Mouse (Mus musculus) megakaryocyte, adult 5-6 weeks (primary cell): Measurements from ENCODE around the gene Hyal1. TPM values are rescaled to one million over a fixed set of nuclear protein-coding genes. Genes with fewer than 3 reads are reported as not detected.

ENCODE experiments used
- ATAC-seq: 2 replicates; pipeline ENCODE4 v1.8.0; 2016; ENCODE audit warnings: mild to moderate bottlenecking, inconsistent platforms; ENCODE audit not compliant: poor library complexity, severe bottlenecking
- total RNA-seq, 2 experiments: library from RNA; stranded (forward) in 1 of 2; stranded (reverse) in 1 of 2; fragments of 153-499, 151-499 nt in 1 of 2; fragments of 221-1000, 200-1000 nt in 1 of 2; gene quantifications; 2 replicates each; pipeline versions ENCODE4 v1.2.3 to v1.2.4; 2015 to 2017

Hyal1 gene
- total RNA-seq, 2 experiments from 2014 or later, result 0.38 to 0.99 TPM

- peak; percentile 80 for ATAC-seq
Observed at GRCm38 (mm10) chr9:107593101-107593976, 16.6 kb downstream of the Hyal1 start.

GRCm38 (mm10) chr9:107594281-107595062 is 17.7 kb downstream of the Hyal1 start:
- no peak for ATAC-seq

GRCm38 (mm10) chr9:107596619-107597569 is 20.2 kb downstream of the Hyal1 start:
- no peak for ATAC-seq

GRCm38 (mm10) chr9:107598385-107598784 is 21.7 kb downstream of the Hyal1 start:
- no peak for ATAC-seq

- ATAC-seq, result no peak
Observed at GRCm38 (mm10) chr9:107599433-107599832, 22.7 kb downstream of the Hyal1 start.

GRCm38 (mm10) chr9:107599842-107600241 is 23.1 kb downstream of the Hyal1 start:
- ATAC-seq, result no peak

GRCm38 (mm10) chr9:107600745-107601144 is 24.0 kb downstream of the Hyal1 start:
- ATAC-seq, result no peak

GRCm38 (mm10) chr9:107601275-107601674 is 24.5 kb downstream of the Hyal1 start:
- ATAC-seq, result no peak

GRCm38 (mm10) chr9:107602068-107602648 is 25.4 kb downstream of the Hyal1 start:
- ATAC-seq, result peak; percentile 91

- no peak for ATAC-seq
Observed at GRCm38 (mm10) chr9:107603251-107603650, 26.5 kb downstream of the Hyal1 start.

GRCm38 (mm10) chr9:107605041-107605661 is 28.4 kb downstream of the Hyal1 start:
- ATAC-seq, result no peak

GRCm38 (mm10) chr9:107606591-107606990 is 29.9 kb downstream of the Hyal1 start:
- ATAC-seq, result no peak

- no peak for ATAC-seq
Observed at GRCm38 (mm10) chr9:107607036-107607435, 30.3 kb downstream of the Hyal1 start.

- ATAC-seq, result no peak
Observed at GRCm38 (mm10) chr9:107607653-107608245, 31.0 kb downstream of the Hyal1 start.

- no peak for ATAC-seq
Observed at GRCm38 (mm10) chr9:107608741-107609432, 32.2 kb downstream of the Hyal1 start, which contains the start of gene Sema3b. Sema3b (minus strand) TSS chr9:107609229.

- no peak for ATAC-seq
Observed at GRCm38 (mm10) chr9:107609433-107609830, 32.7 kb downstream of the Hyal1 start.

GRCm38 (mm10) chr9:107611456-107612190 is 34.9 kb downstream of the Hyal1 start:
- peak; percentile 13 for ATAC-seq
